Mouse (Mus musculus): ENCODE measurements around the gene Srxn1. TPM values are rescaled to one million over a fixed set of nuclear protein-coding genes. Genes with fewer than 3 reads are reported as not detected.

The Srxn1 gene
- polyA plus RNA-seq, 1 experiment from 2014 or later = 8.1 TPM

DNA sequence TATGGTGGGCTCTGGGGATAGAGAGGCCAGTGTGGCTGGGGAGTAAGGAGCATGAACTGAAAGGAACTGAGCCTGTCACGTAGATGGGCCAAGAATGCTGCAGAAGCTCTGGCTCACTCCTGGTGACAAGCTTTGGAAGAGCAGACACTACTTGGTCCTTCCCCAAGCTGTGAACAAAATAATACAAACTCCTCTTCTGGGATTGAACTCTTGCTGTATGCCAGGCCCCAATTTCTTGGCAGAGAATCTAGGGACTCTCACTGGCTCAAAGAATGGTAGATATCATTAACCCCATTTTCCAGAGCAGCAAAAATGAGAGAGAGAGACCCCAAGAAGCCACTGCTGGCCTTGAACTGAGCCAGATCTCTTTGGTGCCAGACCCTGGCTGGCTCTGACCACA, 36.2 kb downstream of the Srxn1 start:
- H3K27ac ChIP-seq = no peak overlapping the region; the same call in 1 of the 2 replicates
- H3K4me3 ChIP-seq = peak overlapping the region; percentile 66
- WGBS = 26% methylated on average over 1 of the region's 1 CpGs

GRCm38 (mm10) chr2:152142046-152142445, 36.7 kb downstream of the Srxn1 start:
- DNase-seq (ENCODE audit: low spot score) = no peak
- H3K4me1 ChIP-seq = peaks cover 32% of the 10 kb centered on the region
- 2% methylated on average over 13 of the region's 13 CpGs for WGBS
- H3K9me3 ChIP-seq = no peaks in the 10 kb centered on the region
- peaks cover 79% of the 10 kb centered on the region for H3K27me3 ChIP-seq (ENCODE audit: insufficient read depth, poor library complexity, severe bottlenecking)
- H3K27ac ChIP-seq = 0 out of 2 replicates have a peak overlapping the region, but pooled peaks have one; percentile 47
- H3K4me3 ChIP-seq = peak overlapping the region; percentile 66
- no peaks in the 10 kb centered on the region for H3K36me3 ChIP-seq

More for the DNA sequence above, 36.2 kb downstream of the Srxn1 start:
- H3K36me3 ChIP-seq = no peaks in the 10 kb centered on the region
- H3K4me1 ChIP-seq = peaks cover 32% of the 10 kb centered on the region
- peaks cover 77% of the 10 kb centered on the region for H3K27me3 ChIP-seq (ENCODE audit: insufficient read depth, poor library complexity, severe bottlenecking)
- DNase-seq (ENCODE audit: low spot score) = no peak
- no peaks in the 10 kb centered on the region for H3K9me3 ChIP-seq

DNA sequence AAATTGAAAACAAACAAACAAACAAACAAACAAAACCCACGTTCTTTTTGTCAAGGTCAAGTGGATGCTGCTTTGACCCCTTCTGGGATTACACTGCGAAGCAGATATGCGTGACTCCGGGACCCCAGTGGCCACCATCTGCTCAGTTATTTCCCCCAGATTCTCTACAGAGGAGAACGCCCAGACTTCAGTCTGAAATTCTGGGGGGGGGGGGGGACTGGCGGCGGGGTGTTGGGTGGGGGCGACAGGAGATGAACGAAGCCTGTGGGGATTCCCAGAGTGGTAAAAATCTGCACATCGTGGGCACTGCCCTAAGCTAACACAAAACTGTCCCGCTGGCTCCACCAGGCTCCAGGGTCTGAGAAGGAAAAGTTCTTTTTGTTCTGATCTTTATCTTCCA, 37.3 kb downstream of the Srxn1 start:
- Histone ChIP-seq H3K9me3 (no peaks in the 10 kb centered on the region), H3K4me3 (peak overlapping the region; percentile 66), H3K27ac (0 out of 2 replicates have a peak overlapping the region, but pooled peaks have one; percentile 47), H3K4me1 (peaks cover 32% of the 10 kb centered on the region), H3K36me3 (no peaks in the 10 kb centered on the region), H3K27me3 (ENCODE audit: insufficient read depth, poor library complexity, severe bottlenecking) (peaks cover 84% of the 10 kb centered on the region)
- no peak for DNase-seq (ENCODE audit: low spot score)
- 7% methylated on average over 11 of the region's 11 CpGs for WGBS

GRCm38 (mm10) chr2:152143279-152144157, 38.2 kb downstream of the Srxn1 start, which contains the start of gene Tcf15:
Gene Tcf15 (plus strand): TSS chr2:152143561.
- H3K27ac ChIP-seq = peak within 1 kb of the TSS; percentile 69

GRCm38 (mm10) chr2:152144158-152144450, 38.8 kb downstream of the Srxn1 start:
- H3K9me3 ChIP-seq = no peaks in the 10 kb centered on the region
- WGBS = 16% methylated on average over 9 of the region's 9 CpGs
- no peaks in the 10 kb centered on the region for H3K36me3 ChIP-seq
- peak overlapping the region; percentile 66 for H3K4me3 ChIP-seq
- peaks cover 32% of the 10 kb centered on the region for H3K4me1 ChIP-seq
- no peak for DNase-seq (ENCODE audit: low spot score)
- H3K27ac ChIP-seq = 0 out of 2 replicates have a peak overlapping the region, but pooled peaks have one; percentile 69
- peaks cover 96% of the 10 kb centered on the region for H3K27me3 ChIP-seq (ENCODE audit: insufficient read depth, poor library complexity, severe bottlenecking)

More at GRCm38 (mm10) chr2:152143279-152144157, 38.2 kb downstream of the Srxn1 start, which contains the start of gene Tcf15:
- Histone ChIP-seq H3K4me1 (peaks cover 32% of the 10 kb centered on the region), H3K4me3 (peak within 1 kb of the TSS; percentile 66), H3K36me3 (no peaks in the 10 kb centered on the region), H3K27me3 (ENCODE audit: insufficient read depth, poor library complexity, severe bottlenecking) (peaks cover 92% of the 10 kb centered on the region), H3K9me3 (no peaks in the 10 kb centered on the region)
- WGBS = under 1% methylated on average over 114 of the region's 118 CpGs
- DNase-seq (ENCODE audit: low spot score) = peak; percentile 75

DNA sequence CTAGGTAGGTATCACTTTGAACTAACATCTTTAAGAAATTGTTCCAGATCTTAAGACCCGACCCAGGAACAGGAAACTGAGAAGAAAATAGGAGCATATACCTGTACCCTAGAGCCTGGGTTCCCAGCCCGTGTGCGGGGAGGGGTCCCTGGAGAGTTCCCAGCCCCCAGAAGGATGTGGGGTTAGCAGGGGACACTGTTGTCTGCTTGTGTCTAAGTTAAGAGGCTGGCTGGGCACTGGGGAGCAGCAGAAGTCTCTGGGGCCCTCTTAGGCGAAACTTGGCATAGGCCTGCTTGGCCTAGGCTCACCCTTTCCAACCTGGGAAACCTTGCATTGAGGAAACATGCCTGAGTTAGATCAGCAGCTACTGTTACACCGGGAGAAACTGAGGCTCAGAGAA, 39.2 kb downstream of the Srxn1 start:
- Histone ChIP-seq H3K36me3 (no peaks in the 10 kb centered on the region), H3K4me1 (peaks cover 32% of the 10 kb centered on the region), H3K9me3 (no peaks in the 10 kb centered on the region), H3K4me3 (peak overlapping the region; percentile 66; the same call in 1 of the 2 replicates), H3K27ac (no peak overlapping the region), H3K27me3 (ENCODE audit: insufficient read depth, poor library complexity, severe bottlenecking) (peaks cover 92% of the 10 kb centered on the region)
- no peak for DNase-seq (ENCODE audit: low spot score)
- 67% methylated on average over 5 of the region's 5 CpGs for WGBS

DNA sequence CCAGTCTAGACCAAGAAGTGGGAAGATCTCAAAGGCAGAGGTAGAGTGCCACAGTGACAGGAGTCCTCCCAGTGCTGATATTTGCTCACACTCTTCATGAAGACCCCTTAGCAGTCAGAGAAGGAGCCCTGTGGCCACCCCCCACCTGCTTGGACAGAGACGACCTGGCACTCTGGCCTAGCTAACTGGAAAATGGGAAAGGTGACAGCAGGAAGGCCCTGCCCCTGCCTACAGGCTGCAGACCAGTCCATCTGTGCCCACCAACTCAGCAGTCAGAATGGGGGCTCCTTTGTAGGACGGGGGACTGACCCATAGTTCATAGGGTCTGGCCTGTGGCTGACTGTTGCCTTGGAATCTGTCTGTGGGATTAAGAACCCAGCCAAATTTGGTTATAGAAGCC, 40.4 kb downstream of the Srxn1 start:
- Histone ChIP-seq H3K4me1 (peaks cover 34% of the 10 kb centered on the region), H3K4me3 (no peak overlapping the region)
- peak; percentile 63 for DNase-seq (ENCODE audit: low spot score)

DNA sequence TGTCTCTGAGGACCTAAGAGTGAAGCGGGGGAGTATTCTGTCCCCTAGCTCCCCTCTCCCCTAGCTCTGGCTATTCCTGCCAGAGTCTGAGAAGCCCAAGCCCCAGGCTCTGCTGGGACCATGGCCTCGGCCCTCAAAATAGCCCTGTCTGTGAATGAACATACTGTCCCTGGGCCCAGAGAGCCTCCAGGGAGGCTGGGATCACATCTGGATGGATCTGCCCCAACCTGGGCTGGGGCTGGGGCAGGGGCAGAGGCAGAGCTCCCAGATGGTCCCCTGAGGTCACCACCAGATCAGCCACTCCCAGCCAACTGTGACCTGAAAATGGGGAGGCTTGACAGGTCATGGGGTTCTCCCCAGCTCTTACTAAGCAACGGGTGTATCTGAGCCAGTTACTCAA, 41.8 kb downstream of the Srxn1 start:
- DNase-seq (ENCODE audit: low spot score) = peak; percentile 60
- peaks cover 24% of the 10 kb centered on the region for H3K4me1 ChIP-seq
- no peaks in the 10 kb centered on the region for H3K36me3 ChIP-seq
- no peak overlapping the region for H3K4me3 ChIP-seq
- no peaks in the 10 kb centered on the region for H3K9me3 ChIP-seq
- H3K27ac ChIP-seq = no peak overlapping the region
- WGBS = 54% methylated on average over 3 of the region's 3 CpGs
- peaks cover 67% of the 10 kb centered on the region for H3K27me3 ChIP-seq (ENCODE audit: insufficient read depth, poor library complexity, severe bottlenecking)

More for the DNA sequence above, 40.4 kb downstream of the Srxn1 start:
- Histone ChIP-seq H3K9me3 (no peaks in the 10 kb centered on the region), H3K36me3 (no peaks in the 10 kb centered on the region), H3K27me3 (ENCODE audit: insufficient read depth, poor library complexity, severe bottlenecking) (peaks cover 81% of the 10 kb centered on the region), H3K27ac (no peak overlapping the region)
- WGBS = 63% methylated on average over 2 of the region's 2 CpGs

GRCm38 (mm10) chr2:152148675-152149074, 43.4 kb downstream of the Srxn1 start:
- no peak overlapping the region for H3K4me3 ChIP-seq
- DNase-seq (ENCODE audit: low spot score) = peak; percentile 72
- no peaks in the 10 kb centered on the region for H3K9me3 ChIP-seq
- no peaks in the 10 kb centered on the region for H3K36me3 ChIP-seq
- no peak overlapping the region for H3K27ac ChIP-seq
- peaks cover 51% of the 10 kb centered on the region for H3K27me3 ChIP-seq (ENCODE audit: insufficient read depth, poor library complexity, severe bottlenecking)
- 84% methylated on average over 9 of the region's 9 CpGs for WGBS
- peaks cover 8% of the 10 kb centered on the region for H3K4me1 ChIP-seq

DNA sequence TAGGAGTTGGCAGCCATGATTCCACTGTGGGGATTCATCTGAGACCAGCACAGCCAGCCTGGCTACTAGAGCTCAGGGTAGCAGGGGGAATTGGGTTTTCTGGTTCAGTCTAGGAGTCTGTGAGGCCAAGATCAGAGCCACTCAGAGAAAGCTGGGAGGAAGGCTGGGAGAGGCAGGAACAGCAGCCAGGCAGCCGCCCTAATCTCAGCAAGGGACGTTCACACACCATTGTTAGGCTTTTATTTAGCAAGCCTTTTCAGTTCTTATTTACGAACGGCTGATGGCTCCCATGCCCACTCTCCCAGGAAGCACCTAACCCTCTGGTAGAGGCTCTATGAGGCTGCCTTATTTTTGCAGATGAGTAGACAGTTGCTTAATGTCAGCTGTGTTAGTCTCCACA, 44.6 kb downstream of the Srxn1 start:
- 41% methylated on average over 4 of the region's 4 CpGs for WGBS
- Histone ChIP-seq H3K27me3 (ENCODE audit: insufficient read depth, poor library complexity, severe bottlenecking) (peaks cover 39% of the 10 kb centered on the region), H3K4me3 (no peak overlapping the region), H3K9me3 (no peaks in the 10 kb centered on the region), H3K27ac (no peak overlapping the region), H3K4me1 (peaks cover 3% of the 10 kb centered on the region; the same call in 1 of the 2 replicates), H3K36me3 (no peaks in the 10 kb centered on the region)
- DNase-seq (ENCODE audit: low spot score) = peak; percentile 70

GRCm38 (mm10) chr2:152150373-152150772, 45.1 kb downstream of the Srxn1 start:
- Histone ChIP-seq H3K27me3 (ENCODE audit: insufficient read depth, poor library complexity, severe bottlenecking) (peaks cover 34% of the 10 kb centered on the region), H3K36me3 (no peaks in the 10 kb centered on the region), H3K4me1 (peaks cover 4% of the 10 kb centered on the region; the same call in 1 of the 2 replicates), H3K4me3 (no peak overlapping the region), H3K27ac (no peak overlapping the region), H3K9me3 (no peaks in the 10 kb centered on the region)
- peak; percentile 67 for DNase-seq (ENCODE audit: low spot score)
- 71% methylated on average over 6 of the region's 6 CpGs for WGBS

GRCm38 (mm10) chr2:152153361-152153760, 48.0 kb downstream of the Srxn1 start:
- peaks cover 9% of the 10 kb centered on the region; the same call in 1 of the 2 replicates for H3K4me1 ChIP-seq
- no peaks in the 10 kb centered on the region for H3K9me3 ChIP-seq
- H3K27ac ChIP-seq = no peak overlapping the region
- H3K4me3 ChIP-seq = no peak overlapping the region
- WGBS = 53% methylated on average over 3 of the region's 3 CpGs
- no peak for DNase-seq (ENCODE audit: low spot score)
- H3K27me3 ChIP-seq (ENCODE audit: insufficient read depth, poor library complexity, severe bottlenecking) = peaks cover 6% of the 10 kb centered on the region
- no peaks in the 10 kb centered on the region for H3K36me3 ChIP-seq

All from heart, embryonic 10.5 days (tissue).